Mouse (Mus musculus) testis, postnatal 10 days (tissue): ENCODE data around the gene Grid1.

ENCODE experiments used
- DNase-seq: peaks from one replicate; pipeline ENCODE4 v3.0.0; 2021; ENCODE audit warnings: low spot score

The Grid1 gene

DNA sequence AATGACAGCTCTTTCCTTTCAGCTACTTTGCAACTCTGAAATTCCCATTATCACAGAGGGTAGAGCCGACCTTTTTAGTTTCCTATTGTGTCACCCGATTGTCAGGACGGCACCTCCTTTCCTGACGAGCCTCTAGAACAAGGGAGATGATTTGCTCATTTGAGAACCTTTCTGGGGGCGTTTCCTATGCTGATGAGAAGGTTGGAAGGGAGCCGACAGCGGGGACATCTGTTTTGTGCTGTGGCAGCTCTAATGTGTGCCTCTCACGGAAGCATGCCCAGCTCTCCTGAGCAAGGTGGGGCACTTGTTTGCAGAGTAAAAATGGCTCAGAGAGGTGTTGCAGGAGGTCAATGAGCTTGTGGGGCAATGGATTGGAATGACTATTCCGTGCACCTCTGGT, 189.2 kb downstream of the Grid1 start:
- peak; percentile 7 for DNase-seq

DNA sequence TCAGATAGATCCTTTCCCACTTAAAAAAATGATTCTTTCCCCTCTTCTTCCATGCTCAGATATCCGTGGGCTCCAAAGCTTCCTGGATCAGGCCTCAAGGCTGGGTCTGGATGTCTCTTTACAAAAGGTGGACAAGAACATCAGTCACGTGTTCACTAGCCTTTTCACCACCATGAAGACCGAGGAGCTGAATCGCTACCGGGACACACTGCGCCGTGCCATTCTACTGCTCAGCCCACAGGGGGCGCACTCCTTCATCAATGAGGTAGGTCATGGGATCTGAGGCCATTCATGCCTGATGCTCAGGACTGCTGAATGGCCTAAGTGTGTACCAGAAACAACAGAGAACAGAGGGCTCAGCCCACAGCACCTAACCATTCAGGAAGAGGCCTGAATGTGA, 206.8 kb downstream of the Grid1 start:
- DNase-seq: no peak

DNA sequence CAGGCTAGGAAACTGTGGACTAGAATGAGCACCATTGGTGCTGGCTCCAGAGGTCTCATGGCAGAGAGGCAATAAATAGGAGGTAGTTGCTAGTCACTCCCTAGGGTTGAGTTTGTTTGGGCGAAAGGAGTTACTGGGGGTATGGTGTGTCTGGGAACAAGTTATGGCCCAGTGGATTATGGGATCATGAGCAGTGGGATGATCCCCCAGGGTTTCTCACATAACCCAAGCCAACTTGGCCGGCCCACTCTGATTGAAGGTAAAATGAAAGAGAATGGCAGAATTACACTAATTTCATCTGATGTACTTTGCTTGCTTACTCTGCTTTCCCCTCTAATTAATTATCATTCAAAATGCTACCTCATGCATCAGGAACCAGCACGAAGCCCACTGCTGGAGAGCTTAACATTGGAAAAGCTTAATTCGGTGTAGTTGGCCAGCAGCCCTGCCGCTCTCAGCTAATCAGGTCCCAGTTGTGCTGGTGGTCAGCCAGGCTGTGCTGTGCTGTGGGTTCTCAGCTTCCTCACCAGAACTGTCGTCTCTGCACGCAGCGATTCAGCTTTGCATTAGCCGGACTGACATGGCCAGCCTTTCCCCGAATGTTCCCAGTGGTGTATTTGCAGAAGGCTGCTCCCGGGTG, 207.7 kb downstream of the Grid1 start:
- no peak for DNase-seq

DNA sequence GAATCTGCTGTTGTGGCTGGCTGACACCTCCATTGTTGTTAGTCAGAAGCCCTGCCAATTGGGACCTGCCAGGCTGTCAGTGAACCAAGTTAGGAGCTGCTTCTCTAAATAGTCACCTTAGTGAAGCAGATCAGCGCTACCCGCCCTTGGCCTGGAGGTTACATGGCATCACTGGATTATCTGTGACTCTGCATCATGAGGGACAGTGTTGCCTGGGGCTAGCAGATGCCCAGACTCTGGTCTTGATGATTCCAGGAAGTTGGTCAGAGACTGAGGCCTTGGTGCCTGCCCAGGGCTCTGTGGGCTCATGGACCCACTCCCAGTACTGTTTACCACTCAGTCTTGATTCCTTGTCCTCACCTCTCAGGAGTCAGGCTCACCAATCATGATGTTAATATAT, 209.7 kb downstream of the Grid1 start:
- no peak for DNase-seq

- DNase-seq: no peak
Observed at GRCm38 (mm10) chr14:35030271-35030670, 210.4 kb downstream of the Grid1 start.

DNA sequence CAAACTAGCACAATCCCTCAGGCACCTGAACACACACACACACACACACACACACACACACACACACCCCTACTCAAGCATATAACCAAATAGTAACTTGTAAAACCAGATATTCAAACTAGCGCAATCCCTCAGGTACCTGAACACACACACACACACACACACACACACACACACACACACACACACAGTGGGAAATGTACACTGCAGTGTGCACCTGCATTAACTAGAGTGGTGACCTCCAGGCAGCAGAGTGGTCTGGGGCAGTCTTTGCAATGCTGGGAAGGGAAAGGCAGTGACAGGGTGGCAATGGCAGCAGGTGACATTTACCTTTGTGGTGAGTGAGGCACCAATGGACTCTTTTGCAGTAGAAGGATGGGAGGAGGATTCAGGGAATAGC, 212.4 kb downstream of the Grid1 start:
- no peak for DNase-seq

- DNase-seq: no peak
Observed at GRCm38 (mm10) chr14:35044268-35044667, 224.4 kb downstream of the Grid1 start.

DNA sequence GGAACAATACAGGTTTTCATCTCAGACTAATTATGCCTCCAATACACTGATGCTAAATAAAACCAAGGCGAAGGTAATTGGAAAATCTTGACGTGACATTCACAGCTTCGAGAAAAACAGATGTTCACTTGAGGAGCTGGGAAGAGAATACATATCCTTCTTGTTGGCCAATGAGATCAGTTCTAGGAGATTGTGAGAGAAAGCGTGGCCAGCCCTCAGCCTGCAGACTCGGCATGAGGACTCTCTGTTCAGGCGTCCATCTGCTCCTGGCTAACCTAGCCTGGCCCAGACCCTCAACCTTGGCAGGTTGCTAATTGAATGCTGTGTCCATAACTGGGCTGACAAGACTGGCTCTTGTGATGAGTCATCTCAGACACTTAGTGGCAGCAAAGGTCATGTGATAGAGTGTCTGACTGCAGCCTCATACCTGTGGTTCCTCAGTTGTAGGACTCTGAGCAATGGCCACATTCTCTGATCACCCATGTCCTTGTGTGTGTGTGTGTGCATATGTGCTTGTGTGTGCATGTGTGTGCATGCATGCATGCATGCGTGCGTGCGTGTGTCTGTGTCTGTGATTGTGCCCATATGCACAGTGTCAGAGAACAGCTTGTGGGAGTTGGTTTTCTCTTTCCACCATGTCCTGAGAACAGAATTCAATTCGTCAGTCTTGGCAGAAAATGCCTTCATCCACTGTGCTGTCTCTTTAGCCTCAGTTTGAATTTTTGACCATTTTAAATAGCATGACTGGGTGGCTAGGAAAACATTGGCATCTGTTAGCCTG, 225.2 kb downstream of the Grid1 start:
- no peak for DNase-seq

DNA sequence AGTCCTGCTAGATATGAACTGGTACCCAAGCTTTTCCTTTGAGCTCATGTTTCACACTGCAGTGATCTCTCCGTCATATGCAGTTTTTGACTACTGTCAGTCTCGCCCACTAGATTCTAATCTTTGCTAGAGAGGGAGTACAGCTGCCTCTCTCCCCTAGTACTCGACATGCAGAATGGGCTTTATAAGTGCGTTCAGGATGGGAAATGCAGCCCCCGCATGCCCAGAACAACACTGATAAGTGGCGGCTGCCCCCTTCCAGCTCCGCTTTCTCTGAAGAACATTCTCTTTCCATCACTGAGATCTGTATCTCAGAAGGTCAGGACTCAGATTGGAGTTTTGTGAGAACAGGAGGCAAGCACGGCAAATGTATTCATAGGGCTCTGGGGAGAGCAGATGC, 229.3 kb downstream of the Grid1 start:
- no peak for DNase-seq

DNA sequence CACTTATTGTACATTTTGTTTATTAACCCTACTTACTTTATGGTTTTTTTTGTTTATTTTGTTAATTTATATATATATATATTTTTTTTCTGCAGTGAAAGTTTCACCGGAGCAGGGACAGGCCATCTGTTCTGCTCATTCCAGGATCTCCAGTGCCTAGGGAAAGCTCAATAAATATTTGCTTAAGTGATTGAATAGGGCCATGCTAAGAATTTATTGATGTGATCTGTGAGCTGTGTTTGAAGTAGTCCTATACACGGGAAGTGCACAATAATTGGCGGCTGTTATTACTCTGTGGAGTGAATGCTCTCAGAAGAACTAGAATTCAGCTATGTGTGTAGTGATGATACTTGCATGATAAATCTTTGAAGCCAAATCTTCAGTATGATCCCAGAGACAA, 234.2 kb downstream of the Grid1 start:
- DNase-seq: no peak

DNA sequence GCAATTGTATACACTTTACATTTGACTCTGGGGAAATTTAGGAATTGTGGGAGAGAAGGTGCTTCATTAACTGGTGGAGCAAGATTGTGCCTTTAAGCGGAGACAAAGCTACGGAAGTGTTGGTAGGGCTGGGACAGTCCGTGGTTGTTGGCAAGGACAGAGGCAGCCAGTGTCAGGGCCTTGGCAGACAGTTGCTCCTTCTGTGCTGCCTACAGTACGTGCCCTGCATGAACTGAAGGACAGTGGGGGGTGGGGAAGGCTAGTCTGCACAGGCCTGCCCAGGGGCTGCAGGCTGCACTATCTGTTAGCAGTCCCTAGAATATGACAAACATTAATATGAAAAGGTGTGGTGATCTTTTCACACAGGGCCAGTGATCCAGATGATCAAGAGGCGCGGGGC, 254.7 kb downstream of the Grid1 start:
- DNase-seq: peak; percentile 49

GRCm38 (mm10) chr14:35079954-35080353, 260.0 kb downstream of the Grid1 start:
- no peak for DNase-seq

- DNase-seq: peak; percentile 31
Observed at GRCm38 (mm10) chr14:35092646-35093045, 272.7 kb downstream of the Grid1 start.

- DNase-seq: peak; percentile 32
Observed at GRCm38 (mm10) chr14:35093561-35094186, 273.8 kb downstream of the Grid1 start.

GRCm38 (mm10) chr14:35095506-35096059, 275.7 kb downstream of the Grid1 start:
- DNase-seq: peak; percentile 33

DNA sequence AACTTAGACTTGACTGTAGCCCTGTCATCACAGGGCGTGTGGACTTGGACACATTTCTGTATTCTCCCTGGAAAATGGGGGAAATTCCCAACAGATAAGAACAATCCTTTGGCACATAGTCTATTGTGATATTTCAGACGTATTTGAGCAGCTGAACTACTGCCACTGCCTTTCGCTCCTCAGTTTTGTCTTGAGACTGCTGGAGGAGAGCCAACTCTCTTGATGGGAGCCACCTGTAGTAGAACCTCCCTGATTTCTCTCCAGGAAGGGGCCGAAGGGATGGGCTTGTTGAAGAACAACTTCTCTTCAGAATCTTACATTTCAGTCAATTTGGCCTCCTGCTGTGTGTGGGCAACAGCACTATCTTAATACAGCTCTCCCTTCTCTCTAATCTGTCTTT, 276.2 kb downstream of the Grid1 start:
- no peak for DNase-seq

GRCm38 (mm10) chr14:35097166-35097565, 277.3 kb downstream of the Grid1 start:
- no peak for DNase-seq

- no peak for DNase-seq
Observed at GRCm38 (mm10) chr14:35103639-35104210, 283.8 kb downstream of the Grid1 start.

- DNase-seq: no peak
Observed at GRCm38 (mm10) chr14:35107596-35107995, 287.7 kb downstream of the Grid1 start.

DNA sequence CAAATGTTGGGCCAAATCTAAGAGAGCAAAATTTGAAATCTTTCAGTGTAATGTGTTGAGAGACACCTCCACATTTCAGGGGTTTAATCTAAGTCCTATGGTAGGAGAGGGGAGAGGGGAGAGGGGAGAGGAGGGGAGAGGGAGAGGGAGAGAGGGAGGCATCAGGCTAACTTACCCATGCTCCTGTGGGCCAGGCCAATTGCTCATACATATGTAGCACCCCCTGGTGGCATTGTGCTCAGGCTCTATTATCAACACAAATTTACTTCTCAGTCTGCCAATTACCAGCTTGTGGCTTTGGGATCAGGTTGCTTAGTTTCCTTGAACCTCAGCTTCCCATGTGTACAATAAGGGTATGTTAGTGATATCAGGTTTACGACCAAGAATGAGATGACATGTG, 291.0 kb downstream of the Grid1 start:
- DNase-seq: peak; percentile 55

DNA sequence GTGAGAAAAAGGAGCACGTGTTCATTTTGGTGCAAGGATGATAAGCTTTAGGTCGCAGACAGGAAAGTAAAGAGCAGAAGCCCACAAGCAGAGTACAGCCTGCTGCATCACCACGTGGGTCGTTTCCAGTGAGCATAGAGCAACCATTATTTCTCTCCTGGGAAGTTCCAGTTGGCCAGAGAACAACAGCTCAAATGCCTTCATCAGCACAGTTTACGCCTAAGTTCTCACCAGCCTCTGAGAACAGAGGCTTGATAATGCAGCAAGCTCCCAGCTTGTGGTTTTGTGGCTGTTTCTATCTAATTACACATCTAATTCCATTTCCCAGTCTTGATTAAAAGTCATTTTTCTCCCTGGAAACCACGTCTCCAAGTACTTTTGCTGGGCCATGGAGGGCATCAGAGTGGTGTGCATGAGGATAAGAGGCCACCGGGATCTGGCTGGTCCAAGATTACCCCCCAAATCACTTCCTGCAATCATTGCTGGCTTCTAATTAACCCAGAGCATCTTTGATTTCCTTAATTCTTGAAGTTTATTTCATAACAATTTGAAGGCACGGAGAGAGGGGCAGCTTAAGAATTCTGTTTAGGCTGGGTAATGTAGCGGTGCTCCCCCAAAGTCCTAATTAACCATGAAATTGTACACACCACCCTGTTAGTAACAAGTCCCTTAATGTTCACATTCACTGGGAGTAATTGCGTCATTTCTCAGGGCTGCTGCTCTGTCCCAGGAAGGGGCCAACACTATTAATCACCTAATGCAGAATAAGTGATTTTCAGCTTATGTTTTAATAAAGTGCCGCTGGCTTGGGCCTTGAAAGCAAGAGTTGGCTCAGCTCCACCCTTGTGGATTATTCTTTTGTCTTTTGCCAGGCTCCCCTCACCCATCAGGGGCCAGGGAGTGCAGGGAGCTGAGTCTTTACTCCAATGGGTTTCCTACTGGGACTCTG, 292.7 kb downstream of the Grid1 start:
- no peak for DNase-seq

DNA sequence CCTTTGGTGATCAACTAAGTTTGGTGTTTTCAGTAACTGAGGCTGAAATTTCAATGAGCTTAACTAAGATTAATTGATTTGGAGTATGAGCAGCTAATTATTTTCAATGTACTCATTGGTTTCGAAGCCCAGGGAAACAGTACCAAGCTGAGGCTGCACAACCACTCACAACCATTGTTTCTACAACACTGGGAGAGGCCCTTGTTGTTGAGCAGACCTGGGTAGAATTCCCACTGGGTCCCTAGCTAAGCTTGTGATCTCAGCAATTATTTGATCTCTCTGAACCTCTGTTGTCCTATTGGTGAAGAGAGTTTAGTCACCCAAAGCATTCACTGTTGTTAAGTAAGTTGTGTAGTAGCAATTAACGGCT, 293.4 kb downstream of the Grid1 start:
- no peak for DNase-seq
